Mouse (Mus musculus) megakaryocyte, embryonic 14.5 days (primary cell): ENCODE results near the gene Ywhah.

Experiments used
- FLI1 ChIP-seq: IDR thresholded peaks from 2 replicates; pipeline ENCODE4 v1.6.1; 2012; ENCODE audit warnings: low read length, inconsistent platforms, mixed read lengths
- GATA1 ChIP-seq: IDR thresholded peaks from 3 replicates; pipeline ENCODE4 v1.6.1; 2012; ENCODE audit warnings: mixed read lengths, low read length, inconsistent platforms, borderline replicate concordance

DNA sequence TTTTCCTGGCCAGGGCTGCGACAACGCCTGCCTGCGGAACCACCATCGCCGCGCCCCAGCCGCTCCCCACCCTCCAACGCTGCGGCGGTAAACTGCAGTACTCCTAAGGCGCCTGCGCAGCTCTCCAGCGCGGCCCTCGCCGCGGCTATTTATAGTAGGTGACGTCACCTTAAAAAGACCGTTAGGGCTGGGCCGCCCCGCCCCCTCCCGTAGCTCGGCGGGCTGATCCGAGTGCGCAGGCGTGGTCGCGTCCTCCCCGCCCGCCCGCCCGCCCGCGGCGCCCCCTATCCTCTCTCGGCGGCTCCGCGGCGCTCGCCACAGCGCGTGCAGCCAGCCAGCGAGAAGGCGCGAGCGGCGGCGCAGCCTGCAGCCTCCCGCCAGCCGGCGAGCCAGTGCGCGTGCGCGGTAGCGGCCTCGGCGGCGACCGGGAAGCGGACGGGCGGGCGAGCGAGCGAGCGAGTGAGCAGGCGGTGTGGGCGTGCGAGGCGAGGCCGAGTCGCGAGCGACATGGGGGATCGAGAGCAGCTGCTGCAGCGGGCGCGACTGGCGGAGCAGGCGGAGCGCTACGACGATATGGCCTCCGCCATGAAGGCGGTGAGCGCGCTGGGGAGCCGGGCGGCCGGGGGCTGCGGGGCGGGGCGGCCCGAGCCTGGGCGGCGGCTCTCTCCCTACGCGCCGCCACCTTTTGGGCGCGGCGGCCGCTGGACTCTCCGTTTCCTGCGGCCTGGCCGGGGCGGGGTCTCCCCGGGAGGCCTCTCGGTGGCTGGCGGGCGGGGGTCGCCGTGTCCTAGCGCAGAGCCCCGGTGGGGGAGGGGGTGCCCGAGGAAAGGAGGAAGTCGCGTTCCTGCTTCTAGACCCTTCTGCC, at the start of gene Ywhah:
- no peak for TF ChIP-seq GATA1
- TF ChIP-seq FLI1, result no peak
